Mouse (Mus musculus) liver, embryonic 14.5 days (tissue): ENCODE measurements around the gene Ank2.

Source experiments
- CTCF ChIP-seq: IDR thresholded peaks from 2 replicates; pipeline ENCODE4 v1.5.1; 2016; ENCODE audit warnings: antibody characterized with exemption, low read depth, control low read depth
- EP300 ChIP-seq: IDR thresholded peaks from 2 replicates; pipeline ENCODE4 v1.6.1; 2016; ENCODE audit warnings: antibody characterized with exemption, low read depth

DNA sequence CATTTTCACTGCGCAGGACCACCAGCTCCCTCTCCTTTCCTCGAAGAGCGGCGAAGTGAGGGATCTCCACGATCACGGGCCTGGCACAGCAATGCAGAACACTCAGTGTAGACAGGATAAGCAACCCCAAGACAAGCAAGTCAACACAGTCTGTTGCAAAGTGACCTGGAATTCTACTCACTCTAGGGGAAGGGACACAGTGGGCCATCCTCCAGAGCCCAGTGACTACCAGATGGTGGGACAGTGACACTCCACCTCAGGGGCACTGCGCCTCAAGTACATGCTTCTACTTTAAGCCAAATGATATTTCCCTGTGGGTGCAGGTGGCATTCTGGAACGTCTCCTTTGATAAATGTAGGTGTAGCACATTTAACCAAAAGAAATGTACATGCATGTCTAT lies 536.8 kb downstream of the Ank2 start:
- TF ChIP-seq CTCF (no peak), EP300 (no peak)
